Mouse (Mus musculus) hindbrain, embryonic 11.5 days (tissue): ENCODE results near the gene Zcwpw1. TPM values are rescaled to one million over a fixed set of nuclear protein-coding genes. Genes with fewer than 3 reads are reported as not detected.

Experiments
- ATAC-seq: fragments of 200-750 bp; cut with Nextera tagmentation; 2 replicates; pipeline ENCODE4 v1.8.0; 2017; ENCODE audit warnings: mild to moderate bottlenecking, moderate TSS enrichment, moderate library complexity; ENCODE audit not compliant: low FRiP score
- DNase-seq: peaks from one replicate; pipeline ENCODE4 v3.0.0-alpha.2; 2015; ENCODE audit warnings: low spot score
- H3K27ac ChIP-seq: fragments of 300-500 bp; sonication (generic); 2 replicates; pipeline ENCODE4 v1.5.1; 2014; ENCODE audit warnings: mild to moderate bottlenecking, low read depth, low read length
- H3K27me3 ChIP-seq: fragments of 300-500 bp; sonication (generic); 2 replicates; pipeline ENCODE4 v1.6.1; 2014; ENCODE audit warnings: mild to moderate bottlenecking, low read length, moderate library complexity, mixed read lengths; ENCODE audit not compliant: control insufficient read depth, insufficient read depth
- H3K36me3 ChIP-seq: fragments of 300-500 bp; sonication (generic); 2 replicates; pipeline ENCODE4 v1.6.1; 2014; ENCODE audit warnings: mild to moderate bottlenecking, low read length, moderate library complexity, mixed read lengths; ENCODE audit not compliant: control insufficient read depth, insufficient read depth
- H3K4me1 ChIP-seq: fragments of 300-500 bp; sonication (generic); replicated peaks from 2 replicates; pipeline ENCODE4 v1.6.1; 2014; ENCODE audit warnings: low read length, mixed read lengths; ENCODE audit not compliant: control insufficient read depth, insufficient read depth
- H3K4me2 ChIP-seq: fragments of 300-500 bp; sonication (generic); replicated peaks from 2 replicates; pipeline ENCODE4 v1.6.1; 2014; ENCODE audit warnings: mild to moderate bottlenecking, low read depth, low read length
- H3K4me3 ChIP-seq: fragments of 300-500 bp; sonication (generic); 2 replicates; pipeline ENCODE4 v1.5.1; 2014; ENCODE audit warnings: low read depth, low read length
- H3K9ac ChIP-seq: fragments of 300-500 bp; sonication (generic); 2 replicates; pipeline ENCODE4 v1.6.1; 2014; ENCODE audit warnings: low read depth, low read length
- H3K9me3 ChIP-seq: fragments of 300-500 bp; sonication (generic); 2 replicates; pipeline ENCODE4 v1.6.1; 2016; ENCODE audit warnings: low read length; ENCODE audit not compliant: control insufficient read depth
- WGBS: fragments of 180-500 bp; shearing (Covaris S2); extraction: QIAGEN DNeasy Blood & Tissue Kit; methylation state at CpG from one replicate; pipeline ENCODE4 v1.1.7; 2014; 5-methylcytosine and 5-hydroxymethylcytosine counted together
- polyA plus RNA-seq: library from polyadenylated mRNA; unstranded; fragments of >200 nt; fragmentation: Nextera tagmentation; extraction: Ambion mirVana; gene quantifications from 2 replicates; pipeline ENCODE4 v1.2.1, GENCODE M21; 2014

Zcwpw1 gene
- polyA plus RNA-seq, 1 experiment from 2014 or later, result 17.2 TPM

DNA sequence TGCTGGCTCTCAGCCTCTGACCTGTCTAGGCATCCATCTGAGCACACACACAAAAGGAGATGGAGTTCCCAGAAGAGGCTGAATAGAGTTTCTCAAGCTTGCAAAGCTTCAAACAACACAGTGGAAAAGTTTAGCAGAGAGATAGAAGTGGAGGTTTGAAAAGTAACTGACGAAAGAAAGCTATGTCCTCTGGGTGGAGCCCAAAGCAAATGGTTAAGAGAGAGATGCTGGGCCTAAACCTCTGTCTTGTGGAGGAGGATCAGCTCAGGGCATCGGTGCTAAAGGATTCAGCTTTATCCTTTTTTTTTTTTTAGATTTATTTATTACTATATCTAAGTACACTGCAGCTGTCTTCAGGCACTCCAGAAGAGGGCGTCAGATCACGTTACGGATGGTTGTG, 20.7 kb downstream of the Zcwpw1 start:
- Histone ChIP-seq H3K4me3 (no peak overlapping the region), H3K9me3 (no peaks in the 10 kb centered on the region), H3K4me2 (no peak overlapping the region), H3K27ac (no peak overlapping the region), H3K9ac (no peak overlapping the region), H3K4me1 (no peaks in the 10 kb centered on the region), H3K27me3 (no peaks in the 10 kb centered on the region), H3K36me3 (no peaks in the 10 kb centered on the region)
- DNase-seq (no peak), ATAC-seq (no peak)
- WGBS, result 92% methylated on average over 5 of the region's 5 CpGs

DNA sequence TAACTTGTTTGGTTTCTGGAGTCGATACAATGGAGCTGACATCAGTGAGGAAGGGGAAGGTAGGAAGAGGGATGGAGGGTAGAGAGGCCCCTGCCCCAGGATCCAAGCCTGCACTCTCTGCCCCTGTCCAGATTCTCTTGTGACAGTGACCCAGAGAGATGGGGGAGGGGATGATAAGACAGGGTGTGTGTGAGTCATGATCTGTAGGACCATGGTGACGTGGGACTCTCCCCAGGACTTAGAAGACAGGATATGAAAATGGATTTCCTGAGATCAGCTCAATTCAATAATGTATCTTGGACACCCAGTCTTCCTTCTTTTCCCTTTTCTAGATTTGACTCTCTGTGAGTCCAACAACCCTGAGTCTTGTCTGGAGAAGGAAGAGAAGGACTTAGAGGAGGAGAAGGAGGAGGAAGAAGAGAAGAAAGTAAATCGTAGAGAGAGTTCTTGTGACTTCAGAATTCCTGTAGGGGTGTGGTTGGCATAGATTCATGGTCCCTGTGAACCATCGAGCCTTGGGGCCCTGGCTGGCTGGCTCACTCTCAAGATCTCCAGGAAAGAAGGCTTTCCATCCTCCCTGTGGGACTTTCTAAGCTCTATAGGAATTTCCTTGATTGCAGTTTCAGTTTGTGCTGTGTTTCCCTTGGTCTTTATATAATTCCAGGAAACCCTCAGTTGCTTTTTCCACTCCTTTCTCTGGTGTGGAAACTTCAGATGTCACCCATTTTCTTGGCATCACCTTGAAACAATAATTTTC, 30.0 kb downstream of the Zcwpw1 start:
- Histone ChIP-seq H3K27ac (no peak overlapping the region), H3K4me3 (no peak overlapping the region), H3K9me3 (no peaks in the 10 kb centered on the region), H3K36me3 (no peaks in the 10 kb centered on the region), H3K4me1 (no peaks in the 10 kb centered on the region), H3K9ac (no peak overlapping the region), H3K27me3 (no peaks in the 10 kb centered on the region), H3K4me2 (no peak overlapping the region)
- DNase-seq (no peak), ATAC-seq (no peak)
- 81% methylated on average over 4 of the region's 4 CpGs for WGBS

GRCm38 (mm10) chr5:137822126-137822525, 34.5 kb downstream of the Zcwpw1 start:
- H3K4me2 ChIP-seq, result no peak overlapping the region
- no peak overlapping the region for H3K9ac ChIP-seq
- H3K27ac ChIP-seq, result no peak overlapping the region
- H3K4me1 ChIP-seq, result no peaks in the 10 kb centered on the region
- no peaks in the 10 kb centered on the region for H3K9me3 ChIP-seq
- no peaks in the 10 kb centered on the region for H3K36me3 ChIP-seq
- no peak for DNase-seq
- 65% methylated on average over 4 of the region's 4 CpGs for WGBS
- no peaks in the 10 kb centered on the region for H3K27me3 ChIP-seq
- no peak for ATAC-seq
- no peak overlapping the region for H3K4me3 ChIP-seq

DNA sequence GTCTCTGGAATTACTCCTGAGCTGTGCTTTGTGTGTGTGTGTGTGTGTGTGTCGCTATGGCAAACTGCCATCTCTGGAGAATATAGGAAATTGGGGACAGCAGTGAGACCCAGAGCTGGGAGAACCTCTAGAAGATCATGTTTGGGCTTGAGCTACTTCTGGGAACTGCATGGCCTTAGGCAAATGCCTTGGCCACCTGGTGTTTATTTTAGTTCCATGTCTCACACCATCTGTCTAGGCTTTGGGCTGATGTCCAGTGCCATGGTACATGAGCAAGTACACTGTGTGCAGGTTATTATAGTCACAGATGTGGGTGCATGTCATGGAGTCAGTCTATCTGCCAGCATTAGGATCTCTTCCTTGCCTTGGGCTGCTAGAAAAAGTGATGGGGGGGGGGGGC, 35.0 kb downstream of the Zcwpw1 start:
- H3K36me3 ChIP-seq, result no peaks in the 10 kb centered on the region
- no peak overlapping the region for H3K27ac ChIP-seq
- no peak overlapping the region for H3K4me3 ChIP-seq
- H3K4me2 ChIP-seq, result no peak overlapping the region
- H3K4me1 ChIP-seq, result no peaks in the 10 kb centered on the region
- 77% methylated on average over 1 of the region's 1 CpGs for WGBS
- no peaks in the 10 kb centered on the region for H3K9me3 ChIP-seq
- H3K9ac ChIP-seq, result no peak overlapping the region
- DNase-seq (no peak), ATAC-seq (no peak)
- no peaks in the 10 kb centered on the region for H3K27me3 ChIP-seq

GRCm38 (mm10) chr5:137823455-137824045, 36.0 kb downstream of the Zcwpw1 start:
- H3K36me3 ChIP-seq, result no peaks in the 10 kb centered on the region
- no peak overlapping the region for H3K27ac ChIP-seq
- H3K27me3 ChIP-seq, result no peaks in the 10 kb centered on the region
- no peaks in the 10 kb centered on the region for H3K9me3 ChIP-seq
- H3K4me1 ChIP-seq, result no peaks in the 10 kb centered on the region
- no peak overlapping the region for H3K4me3 ChIP-seq
- no peak overlapping the region for H3K9ac ChIP-seq
- 88% methylated on average over 6 of the region's 6 CpGs for WGBS
- ATAC-seq (no peak), DNase-seq (no peak)
- no peak overlapping the region for H3K4me2 ChIP-seq

DNA sequence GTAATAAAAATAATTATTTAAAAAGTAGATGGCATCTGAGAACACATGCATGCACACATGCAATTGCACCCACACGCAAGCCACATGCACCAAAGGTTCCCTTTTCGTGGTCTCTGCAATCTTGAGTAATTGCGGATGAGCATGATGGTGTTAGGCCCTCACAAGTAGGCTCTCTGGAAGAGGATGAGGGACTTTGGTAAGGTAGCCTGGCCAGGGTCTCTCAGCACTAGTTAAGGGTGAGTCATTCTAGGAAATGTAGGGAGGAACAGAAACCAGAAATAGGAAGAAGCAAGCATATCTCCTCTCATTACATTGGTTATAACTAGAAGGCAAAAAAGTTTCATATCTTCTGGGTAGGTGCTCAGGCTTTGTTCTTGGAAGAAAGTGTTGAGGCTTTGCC, 37.4 kb downstream of the Zcwpw1 start:
- H3K9me3 ChIP-seq, result no peaks in the 10 kb centered on the region
- H3K36me3 ChIP-seq, result no peaks in the 10 kb centered on the region
- no peak overlapping the region for H3K9ac ChIP-seq
- no peaks in the 10 kb centered on the region for H3K27me3 ChIP-seq
- no peak overlapping the region for H3K27ac ChIP-seq
- no peak overlapping the region for H3K4me2 ChIP-seq
- H3K4me3 ChIP-seq, result no peak overlapping the region
- no peaks in the 10 kb centered on the region for H3K4me1 ChIP-seq
- no peak for DNase-seq
- no peak for ATAC-seq
- 87% methylated on average over 3 of the region's 3 CpGs for WGBS

- H3K27me3 ChIP-seq, result no peaks in the 10 kb centered on the region
- no peak overlapping the region for H3K27ac ChIP-seq
- H3K4me2 ChIP-seq, result no peak overlapping the region
- no peaks in the 10 kb centered on the region for H3K4me1 ChIP-seq
- no peak for ATAC-seq
- H3K9ac ChIP-seq, result no peak overlapping the region
- no peaks in the 10 kb centered on the region for H3K9me3 ChIP-seq
- no peaks in the 10 kb centered on the region for H3K36me3 ChIP-seq
- no peak overlapping the region for H3K4me3 ChIP-seq
- DNase-seq, result no peak
- WGBS, result 88% methylated on average over 2 of the region's 2 CpGs
Measured at GRCm38 (mm10) chr5:137825971-137826370, 38.4 kb downstream of the Zcwpw1 start.

GRCm38 (mm10) chr5:137826421-137826820, 38.8 kb downstream of the Zcwpw1 start:
- H3K27ac ChIP-seq, result no peak overlapping the region
- ATAC-seq, result no peak
- H3K27me3 ChIP-seq, result no peaks in the 10 kb centered on the region
- H3K9ac ChIP-seq, result no peak overlapping the region
- H3K9me3 ChIP-seq, result no peaks in the 10 kb centered on the region
- no peaks in the 10 kb centered on the region for H3K36me3 ChIP-seq
- H3K4me2 ChIP-seq, result no peak overlapping the region
- WGBS, result 79% methylated on average over 7 of the region's 7 CpGs
- no peak overlapping the region for H3K4me3 ChIP-seq
- H3K4me1 ChIP-seq, result no peaks in the 10 kb centered on the region
- no peak for DNase-seq

GRCm38 (mm10) chr5:137828694-137829093, 41.1 kb downstream of the Zcwpw1 start:
- Histone ChIP-seq H3K4me1 (no peaks in the 10 kb centered on the region), H3K9me3 (no peaks in the 10 kb centered on the region), H3K9ac (no peak overlapping the region), H3K36me3 (no peaks in the 10 kb centered on the region), H3K4me2 (no peak overlapping the region), H3K27me3 (no peaks in the 10 kb centered on the region), H3K4me3 (no peak overlapping the region), H3K27ac (no peak overlapping the region)
- ATAC-seq (no peak), DNase-seq (no peak)
- WGBS, result 80% methylated on average over 6 of the region's 6 CpGs
